Mouse (Mus musculus) gastrocnemius, adult 18-20 months (tissue): ENCODE measurements around the gene Nop14. TPM values are rescaled to one million over a fixed set of nuclear protein-coding genes. Genes with fewer than 3 reads are reported as not detected.
A peak's percentile ranks its signal among the peaks of the same experiment; 100 is the strongest.

Experiments
- DNase-seq: peaks from one replicate; pipeline ENCODE4 v3.0.0; 2021; ENCODE audit warnings: low spot score
- long read RNA-seq, 2 experiments: library from polyadenylated mRNA; stranded (forward); transcript quantifications; one replicate each; pipeline ENCODE4 v2.0.0; 2021
- total RNA-seq, 2 experiments: library from RNA; stranded (reverse); gene quantifications; 2 replicates each; pipeline ENCODE4 v1.2.3; 2021

Gene Nop14
- 10 to 100 TPM; 16.4 TPM for total RNA-seq
- long read RNA-seq, experiment 1, transcript Nop14-201 (18 exons, 2,702 nt): major isoform, 23 of 27 reads
- long read RNA-seq, experiment 1, partial matches to known transcripts: 4 of 27 reads
- long read RNA-seq, experiment 1, other reads (novel, unspliced or antisense): 0 of 27 reads
- long read RNA-seq, experiment 2, transcript Nop14-201 (18 exons, 2,702 nt): major isoform, 28 of 30 reads
- long read RNA-seq, experiment 2, partial matches to known transcripts: 0 of 30 reads
- long read RNA-seq, experiment 2, other reads (novel, unspliced or antisense): 2 of 30 reads

- peak; percentile 100 for DNase-seq
These were observed at the start of gene Nop14, which contains the start of gene Grk4 for GRCm38 (mm10) chr5:34659686-34660590. TSS of gene Nop14 (minus strand) at chr5:34660148. TSS of gene Grk4 (plus strand) at chr5:34660379.

GRCm38 (mm10) chr5:34708436-34708835 lies 48.5 kb upstream of the Nop14 start:
- DNase-seq: no peak

- no peak for DNase-seq
These were observed 35.6 kb upstream of the Nop14 start for GRCm38 (mm10) chr5:34695521-34695920.

- no peak for DNase-seq
These were observed 32.8 kb upstream of the Nop14 start for GRCm38 (mm10) chr5:34692782-34693181.

GRCm38 (mm10) chr5:34689868-34690267 lies 29.9 kb upstream of the Nop14 start:
- no peak for DNase-seq

GRCm38 (mm10) chr5:34670280-34670679 lies 10.3 kb upstream of the Nop14 start:
- no peak for DNase-seq

- DNase-seq: no peak
These were observed 9.5 kb upstream of the Nop14 start for GRCm38 (mm10) chr5:34669493-34669892.

GRCm38 (mm10) chr5:34663231-34663630 lies 3.3 kb upstream of the Nop14 start:
- DNase-seq: no peak

- no peak for DNase-seq
These were observed 2.0 kb upstream of the Nop14 start for GRCm38 (mm10) chr5:34661909-34662308.

GRCm38 (mm10) chr5:34660591-34661130 lies 713 bp upstream of the Nop14 start:
- no peak for DNase-seq

GRCm38 (mm10) chr5:34657556-34657955 lies 2.4 kb downstream of the Nop14 start:
- no peak for DNase-seq

GRCm38 (mm10) chr5:34654881-34655280 lies 5.1 kb downstream of the Nop14 start:
- no peak for DNase-seq

- no peak for DNase-seq
These were observed 7.0 kb downstream of the Nop14 start for GRCm38 (mm10) chr5:34652961-34653360.

GRCm38 (mm10) chr5:34647581-34647980 lies 12.4 kb downstream of the Nop14 start:
- peak; percentile 58 for DNase-seq

- DNase-seq: peak; percentile 56
These were observed 17.0 kb downstream of the Nop14 start for GRCm38 (mm10) chr5:34642932-34643331.

- DNase-seq: no peak
These were observed 18.0 kb downstream of the Nop14 start for GRCm38 (mm10) chr5:34641991-34642390.

GRCm38 (mm10) chr5:34637591-34638156 lies 22.3 kb downstream of the Nop14 start:
- DNase-seq: no peak

GRCm38 (mm10) chr5:34636481-34637287 lies 23.3 kb downstream of the Nop14 start, which contains the start of gene Mfsd10:
TSS of gene Mfsd10 (minus strand) at chr5:34637212.
- DNase-seq: peak; percentile 74

- no peak for DNase-seq
These were observed 24.2 kb downstream of the Nop14 start for GRCm38 (mm10) chr5:34635665-34636192.

GRCm38 (mm10) chr5:34634746-34635400 lies 25.1 kb downstream of the Nop14 start:
- DNase-seq: no peak
